Comparison of ENCODE assay signal across 8 mouse cellular contexts in genomic region chr11:102760805-102761308, GRCm38 (mm10). TPM values are rescaled to one million over a fixed set of nuclear protein-coding genes. Genes with fewer than 3 reads are reported as not detected.
A peak's percentile ranks its signal among the peaks of the same experiment; 100 is the strongest.
DNase-seq lines count a peak whose midpoint lies in the region; ATAC-seq and TF ChIP-seq lines count a peak whose summit lies in the region.

No protein-coding gene starts in this region.

- no peaks in the 10 kb centered on the region for H3K9me3 ChIP-seq in neural tube, embryonic 11.5 days (ENCODE audit: control insufficient read depth, low read length)
- no peaks in the 10 kb centered on the region for H3K9me3 ChIP-seq in liver, embryonic 12.5 days (replicated peaks)
- no peaks in the 10 kb centered on the region for H3K9me3 ChIP-seq in stomach, postnatal 0 days (ENCODE audit: control insufficient read depth, low read length)

- TF ChIP-seq EP300 in stomach, postnatal 0 days (optimal IDR thresholded peaks at IDR 0.05), result no peak

- no peak for ATAC-seq in neural tube, embryonic 11.5 days (ENCODE audit: insufficient read depth, low FRiP score, low TSS enrichment)
- ATAC-seq in liver, embryonic 12.5 days, result no peak
- no peak; the same call in 1 of the 2 replicates for ATAC-seq in stomach, postnatal 0 days (ENCODE audit: low FRiP score, low TSS enrichment)

- no peak overlapping the region for H3K27ac ChIP-seq in neural tube, embryonic 11.5 days (ENCODE audit: low read depth, low read length)
- no peak overlapping the region for H3K27ac ChIP-seq in liver, embryonic 12.5 days
- no peak overlapping the region for H3K27ac ChIP-seq in stomach, postnatal 0 days (replicated peaks)

- peak; percentile 38 to 49 for DNase-seq in cerebellum, adult 18-20 months
- DNase-seq in cerebellum, adult 11 months, result no peak
- no peak for DNase-seq in neural tube, embryonic 11.5 days (ENCODE audit: low spot score)
- DNase-seq in neural tube, embryonic 10.5 days (ENCODE audit: extremely low spot score, low spot score), result no peak
- DNase-seq in stomach, postnatal 0 days (ENCODE audit: low spot score), result no peak
- DNase-seq in right cerebral cortex, postnatal 10 days (ENCODE audit: low spot score in 2 of 2), result no peak
- no peak for DNase-seq in yolk sac, embryonic 10.5 days (ENCODE audit: low spot score)

- no peak for TF ChIP-seq CTCF in stomach, postnatal 0 days (IDR thresholded peaks at IDR 0.05; ENCODE audit: low read depth)

- peak overlapping the region; percentile 58 for H3K4me3 ChIP-seq in neural tube, embryonic 11.5 days (ENCODE audit: low read depth, low read length)
- peak overlapping the region; percentile 52 for H3K4me3 ChIP-seq in liver, embryonic 12.5 days
- H3K4me3 ChIP-seq in stomach, postnatal 0 days (ENCODE audit: low read depth, low read length), result peak overlapping the region; percentile 57

- WGBS in neural tube, embryonic 11.5 days, result 21% methylated on average over 6 of the region's 6 CpGs
- WGBS in liver, embryonic 12.5 days (ENCODE audit: insufficient replicate concordance), result 23% methylated on average over 6 of the region's 6 CpGs
- WGBS in stomach, postnatal 0 days, result 28% methylated on average over 6 of the region's 6 CpGs

- peaks cover 14% of the 10 kb centered on the region; the same call in 1 of the 2 replicates for H3K27me3 ChIP-seq in neural tube, embryonic 11.5 days (ENCODE audit: control insufficient read depth, insufficient read depth, low read length)
- H3K27me3 ChIP-seq in liver, embryonic 12.5 days (replicated peaks), result peaks cover 82% of the 10 kb centered on the region
- H3K27me3 ChIP-seq in stomach, postnatal 0 days (ENCODE audit: control insufficient read depth, insufficient read depth, low read length), result no peaks in the 10 kb centered on the region

- peak overlapping the region; percentile 72 for H3K9ac ChIP-seq in neural tube, embryonic 11.5 days (ENCODE audit: low read length)
- H3K9ac ChIP-seq in liver, embryonic 12.5 days, result no peak overlapping the region
- peak overlapping the region; percentile 59; the same call in 1 of the 2 replicates for H3K9ac ChIP-seq in stomach, postnatal 0 days (ENCODE audit: low read length)

- H3K4me1 ChIP-seq in neural tube, embryonic 11.5 days (ENCODE audit: control insufficient read depth, insufficient read depth, low read length), result peaks cover 13% of the 10 kb centered on the region
- peaks cover 9% of the 10 kb centered on the region for H3K4me1 ChIP-seq in liver, embryonic 12.5 days
- no peaks in the 10 kb centered on the region for H3K4me1 ChIP-seq in stomach, postnatal 0 days (replicated peaks; ENCODE audit: control insufficient read depth, insufficient read depth)

- no peaks in the 10 kb centered on the region for H3K36me3 ChIP-seq in neural tube, embryonic 11.5 days (ENCODE audit: control insufficient read depth, insufficient read depth, low read length)
- no peaks in the 10 kb centered on the region for H3K36me3 ChIP-seq in liver, embryonic 12.5 days
- no peaks in the 10 kb centered on the region for H3K36me3 ChIP-seq in stomach, postnatal 0 days (ENCODE audit: control insufficient read depth, insufficient read depth, low read length)

- peak overlapping the region; percentile 97 for H3K4me2 ChIP-seq in neural tube, embryonic 11.5 days (ENCODE audit: low read depth)
- H3K4me2 ChIP-seq in liver, embryonic 12.5 days, result peak overlapping the region; percentile 79
- peak overlapping the region; percentile 99 for H3K4me2 ChIP-seq in stomach, postnatal 0 days (replicated peaks; ENCODE audit: low read depth)

RNA-seq across cellular contexts. Expression of gene Adam11, which starts 0.4 kb away (rescaled TPM):
- 21.7 and 23.2 TPM in 2 replicates for polyA plus RNA-seq in neural tube, embryonic 11.5 days (2014; fragmentation: Nextera tagmentation; extraction: Ambion mirVana)
- polyA plus RNA-seq in liver, embryonic 12.5 days (2016; fragmentation: Nextera tagmentation; extraction: Ambion mirVana), result 0.48 and 0.71 TPM in 2 replicates
- 1.8 and 2.0 TPM in 2 replicates for polyA plus RNA-seq in stomach, postnatal 0 days (2015; fragmentation: Nextera tagmentation; extraction: Ambion mirVana)

RNA-seq across cellular contexts. Expression of gene Gjc1, which starts 58.6 kb away (rescaled TPM):
- polyA plus RNA-seq in neural tube, embryonic 11.5 days (2014; fragmentation: Nextera tagmentation; extraction: Ambion mirVana), result 78.5 and 80.3 TPM in 2 replicates
- 8.7 and 9.5 TPM in 2 replicates for polyA plus RNA-seq in liver, embryonic 12.5 days (2016; fragmentation: Nextera tagmentation; extraction: Ambion mirVana)
- polyA plus RNA-seq in stomach, postnatal 0 days (2015; fragmentation: Nextera tagmentation; extraction: Ambion mirVana), result 18.1 and 21.1 TPM in 2 replicates

Comparison
In these comparisons a context has a peak if more than half of its experiments do, and no peak if none do; other contexts are left out.
1. DNase-seq: peak in cerebellum, adult 18-20 months (2 of 2); none in cerebellum, adult 11 months (single experiment), neural tube, embryonic 11.5 days (single experiment), neural tube, embryonic 10.5 days (single experiment), stomach, postnatal 0 days (single experiment), right cerebral cortex, postnatal 10 days (0 of 2) and yolk sac, embryonic 10.5 days (single experiment).
2. Peak in every context shown above with its lines, with median percentiles within 50 percentile points of each other: H3K4me2 ChIP-seq and H3K4me3 ChIP-seq.